Mouse (Mus musculus) ES-Bruce4 (cell line): ENCODE data around the gene Hist2h3b.

Experiments used
- CTCF ChIP-seq: IDR thresholded peaks from one replicate; pipeline ENCODE4 v1.8.1; 2011; ENCODE audit warnings: low read depth, low read length
- EP300 ChIP-seq: IDR thresholded peaks from 2 replicates; pipeline ENCODE4 v1.6.1; 2011; ENCODE audit warnings: low read depth, low read length; ENCODE audit not compliant: insufficient read depth

DNA sequence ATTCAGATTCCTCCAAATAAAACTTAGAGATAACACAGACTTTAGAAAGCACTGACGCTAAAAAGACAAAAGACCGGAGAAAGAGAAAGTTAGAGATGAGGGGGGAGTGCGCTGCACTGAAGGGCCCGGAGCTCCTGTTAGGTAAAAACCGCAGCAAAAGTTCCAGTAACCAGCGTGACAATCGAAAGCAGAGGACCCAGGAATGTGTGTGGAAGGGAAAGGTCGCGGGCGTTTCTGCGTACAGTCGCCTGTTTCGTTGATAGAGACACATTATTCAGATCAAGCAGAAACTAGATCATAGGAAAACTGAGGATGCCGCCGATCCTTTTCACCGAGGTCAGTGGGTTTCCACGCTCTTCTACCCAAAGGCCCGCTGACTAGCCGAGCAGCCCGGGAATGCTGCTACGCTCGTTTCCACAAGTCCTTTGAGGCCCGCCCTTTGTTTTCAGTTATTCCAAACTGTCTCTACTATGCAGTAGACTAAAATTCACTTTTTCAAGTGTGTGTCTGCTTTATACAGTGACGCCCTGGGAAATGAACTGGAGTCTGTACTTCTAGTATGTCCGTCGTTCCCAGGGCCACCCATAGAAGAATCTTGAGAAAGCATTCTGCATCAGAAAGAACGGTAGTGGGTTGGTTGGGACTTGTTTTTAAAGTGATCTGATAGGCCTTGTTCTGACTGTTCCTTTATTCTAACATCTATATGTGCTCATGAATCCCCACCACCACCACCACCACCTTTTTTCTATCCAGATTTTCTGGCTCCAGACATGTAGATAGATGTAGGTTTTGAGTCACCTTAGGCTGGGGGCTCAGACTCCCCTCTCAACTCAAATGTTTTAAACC, 4.7 kb upstream of the Hist2h3b start:
- no peak for TF ChIP-seq CTCF
- TF ChIP-seq EP300 = no peak
